Mouse (Mus musculus): Measurements from ENCODE around the gene Ndufaf3. TPM values are rescaled to one million over a fixed set of nuclear protein-coding genes. Genes with fewer than 3 reads are reported as not detected.

Ndufaf3 gene
- total RNA-seq, 4 experiments from 2014 or later: 63.7 to 73.3 (median 70.0) TPM

- DNase-seq (ENCODE audit: low spot score in 2 of 2): peak in 1 of 2 experiments; percentile 35
Measured at GRCm38 (mm10) chr9:108573774-108574690, 6.8 kb upstream of the Ndufaf3 start.

GRCm38 (mm10) chr9:108572321-108572720 lies 5.1 kb upstream of the Ndufaf3 start:
- peak in 1 of 2 experiments; percentile 9 for DNase-seq (ENCODE audit: low spot score in 2 of 2)

- DNase-seq (ENCODE audit: low spot score in 2 of 2): no peak
Measured at GRCm38 (mm10) chr9:108571401-108571973, 4.3 kb upstream of the Ndufaf3 start.

GRCm38 (mm10) chr9:108570207-108570896 lies 3.1 kb upstream of the Ndufaf3 start:
- peak in 1 of 2 experiments; percentile 56 for DNase-seq (ENCODE audit: low spot score in 2 of 2)

GRCm38 (mm10) chr9:108569381-108570206 lies 2.4 kb upstream of the Ndufaf3 start, which contains the start of gene Dalrd3:
TSS of gene Dalrd3 (plus strand) at chr9:108569886.
- peak; percentile 90 to 92 for DNase-seq (ENCODE audit: low spot score in 2 of 2)

GRCm38 (mm10) chr9:108568511-108568921 lies 1.3 kb upstream of the Ndufaf3 start:
- DNase-seq (ENCODE audit: low spot score in 2 of 2): no peak

- DNase-seq (ENCODE audit: low spot score in 2 of 2): no peak
Measured at GRCm38 (mm10) chr9:108567931-108568419, 741 bp upstream of the Ndufaf3 start.

GRCm38 (mm10) chr9:108565881-108566814 lies 1.1 kb downstream of the Ndufaf3 start:
- DNase-seq (ENCODE audit: low spot score in 2 of 2): peak in 1 of 2 experiments; percentile 13

- peak in 1 of 2 experiments; percentile 9 for DNase-seq (ENCODE audit: low spot score in 2 of 2)
Measured at GRCm38 (mm10) chr9:108564131-108564530, 3.1 kb downstream of the Ndufaf3 start.

GRCm38 (mm10) chr9:108563671-108564070 lies 3.6 kb downstream of the Ndufaf3 start:
- no peak for DNase-seq (ENCODE audit: low spot score in 2 of 2)

- DNase-seq (ENCODE audit: low spot score in 2 of 2): peak; percentile 93 to 95
Measured at GRCm38 (mm10) chr9:108560227-108560841, 6.9 kb downstream of the Ndufaf3 start, which contains the start of gene Impdh2. TSS of gene Impdh2 (plus strand) at chr9:108560286.

GRCm38 (mm10) chr9:108559169-108559568 lies 8.1 kb downstream of the Ndufaf3 start:
- no peak for DNase-seq (ENCODE audit: low spot score in 2 of 2)

- no peak for DNase-seq (ENCODE audit: low spot score in 2 of 2)
Measured at GRCm38 (mm10) chr9:108546875-108547274, 20.4 kb downstream of the Ndufaf3 start.

- DNase-seq (ENCODE audit: low spot score in 2 of 2): no peak
Measured at GRCm38 (mm10) chr9:108545986-108546385, 21.2 kb downstream of the Ndufaf3 start.

- DNase-seq (ENCODE audit: low spot score in 2 of 2): no peak
Measured at GRCm38 (mm10) chr9:108540846-108541245, 26.4 kb downstream of the Ndufaf3 start.

GRCm38 (mm10) chr9:108531496-108531895 lies 35.7 kb downstream of the Ndufaf3 start:
- no peak for DNase-seq (ENCODE audit: low spot score in 2 of 2)

GRCm38 (mm10) chr9:108530954-108531353 lies 36.3 kb downstream of the Ndufaf3 start:
- no peak for DNase-seq (ENCODE audit: low spot score in 2 of 2)

GRCm38 (mm10) chr9:108525400-108525799 lies 41.8 kb downstream of the Ndufaf3 start:
- no peak for DNase-seq (ENCODE audit: low spot score in 2 of 2)

- no peak for DNase-seq (ENCODE audit: low spot score in 2 of 2)
Measured at GRCm38 (mm10) chr9:108523341-108523740, 43.9 kb downstream of the Ndufaf3 start.

Measured in layer of hippocampus, adult 8-10 months (tissue).